Mouse (Mus musculus) forebrain, embryonic 15.5 days (tissue): ENCODE results near the gene Rbm11. TPM values are rescaled to one million over a fixed set of nuclear protein-coding genes. Genes with fewer than 3 reads are reported as not detected.

Source experiments
- polyA plus RNA-seq: library from polyadenylated mRNA; unstranded; fragments of >200 nt; fragmentation: Nextera tagmentation; extraction: Ambion mirVana; gene quantifications from 2 replicates; pipeline ENCODE4 v1.2.1, GENCODE M21; 2015

Gene Rbm11
- polyA plus RNA-seq, 1 experiment from 2014 or later, result 1.4 TPM

Other genes with a start within 250 kb of the Rbm11 start
- not detected in 2 replicates for gene Lipi, start 6.8 kb upstream of the Rbm11 start, polyA plus RNA-seq
- gene Hspa13, start 174.3 kb downstream of the Rbm11 start, polyA plus RNA-seq, result 40.1 and 43.0 TPM in 2 replicates